Mouse (Mus musculus) T-helper 2 cell (primary cell): ENCODE results near the gene Mmp11.

Source experiments
- in situ Hi-C: fragments of 300-600 bp; cut with MboI, MseI; formaldehyde crosslinking; loops from one replicate; pipeline ENCODE4 v1.15.1; 2025; ENCODE audit warnings: high pct_unique_total_duplicates

Gene Mmp11

DNA sequence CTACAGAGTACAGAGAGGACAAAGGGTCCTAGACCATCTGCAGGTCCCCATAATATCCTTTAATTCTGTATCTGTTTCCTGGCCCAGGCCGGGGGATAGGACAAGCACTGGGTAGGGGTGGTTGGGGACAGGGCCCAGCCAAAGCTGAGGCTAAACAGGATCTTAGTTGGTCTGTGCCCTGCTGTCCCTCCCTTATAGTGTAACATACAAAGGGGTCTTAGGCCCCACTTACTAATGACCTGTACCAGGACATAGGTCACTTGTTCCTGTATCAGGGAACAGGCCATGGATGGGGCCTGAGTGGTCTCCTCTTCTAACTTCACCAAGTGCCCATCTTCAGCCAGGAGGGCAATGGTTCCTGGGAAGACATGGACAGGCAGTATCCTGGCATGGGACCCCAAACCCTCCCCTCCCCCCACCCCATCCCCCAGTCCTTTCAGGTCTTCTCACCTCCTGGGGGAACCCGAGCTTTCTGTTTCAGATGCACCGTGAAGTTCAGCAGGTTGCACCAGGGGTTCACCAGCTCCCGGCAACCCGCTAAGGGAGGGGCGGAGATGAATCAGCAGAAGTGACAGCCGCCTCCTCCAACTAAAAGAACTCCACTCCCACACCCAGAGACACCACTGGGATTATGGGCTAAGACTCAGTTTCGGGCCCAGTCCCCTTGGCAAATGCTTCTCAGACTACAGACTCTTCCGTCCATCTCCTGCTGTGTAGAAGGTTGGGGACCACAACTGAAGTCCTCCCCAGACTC is 3.4 kb upstream of the Mmp11 start:
- in situ Hi-C loops, result loop anchor here (5.0 kb wide), 1 partner anchor 732 kb away; no protein-coding TSS in a partner anchor

DNA sequence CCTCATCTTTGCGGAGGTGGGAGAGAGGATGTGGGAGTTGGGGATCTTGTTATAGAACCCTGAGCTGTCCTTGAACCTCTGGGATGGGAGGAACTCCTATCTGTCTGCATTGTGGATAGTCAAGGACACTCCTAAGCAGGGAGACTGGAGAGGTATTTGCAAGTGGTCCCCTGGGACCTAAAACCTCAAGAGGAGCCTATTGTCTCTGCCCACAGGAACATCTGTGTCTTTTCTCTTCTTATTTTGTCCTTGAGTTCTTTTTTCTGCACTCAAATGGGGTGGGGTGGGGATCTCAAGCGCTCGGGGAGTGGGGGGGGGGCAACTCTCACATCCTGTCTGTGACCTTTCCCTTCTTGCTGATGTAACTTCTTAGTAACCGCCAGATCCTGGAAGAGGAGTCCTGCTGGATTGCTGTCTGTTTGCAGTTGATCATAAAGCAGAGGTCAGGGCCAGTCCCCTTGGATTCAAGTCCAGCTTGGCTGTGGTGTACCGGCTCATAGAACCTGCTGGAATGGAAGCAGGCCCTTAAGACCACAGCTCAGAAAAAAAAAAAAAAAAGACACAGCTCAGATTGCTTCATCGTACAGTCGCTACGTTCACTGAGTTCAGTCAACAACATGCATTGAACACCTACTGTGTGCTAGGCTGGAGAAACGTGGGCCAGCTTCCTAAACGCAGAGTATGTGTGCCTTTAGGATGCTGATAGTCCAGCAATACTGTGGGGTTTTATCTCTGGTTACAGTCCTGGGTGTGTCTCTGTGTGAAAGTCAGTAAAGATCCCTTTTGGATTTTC is 1.8 kb upstream of the Mmp11 start:
- in situ Hi-C loops, result loop anchor here (5.0 kb wide), 1 partner anchor 731 kb away; no protein-coding TSS in a partner anchor

DNA sequence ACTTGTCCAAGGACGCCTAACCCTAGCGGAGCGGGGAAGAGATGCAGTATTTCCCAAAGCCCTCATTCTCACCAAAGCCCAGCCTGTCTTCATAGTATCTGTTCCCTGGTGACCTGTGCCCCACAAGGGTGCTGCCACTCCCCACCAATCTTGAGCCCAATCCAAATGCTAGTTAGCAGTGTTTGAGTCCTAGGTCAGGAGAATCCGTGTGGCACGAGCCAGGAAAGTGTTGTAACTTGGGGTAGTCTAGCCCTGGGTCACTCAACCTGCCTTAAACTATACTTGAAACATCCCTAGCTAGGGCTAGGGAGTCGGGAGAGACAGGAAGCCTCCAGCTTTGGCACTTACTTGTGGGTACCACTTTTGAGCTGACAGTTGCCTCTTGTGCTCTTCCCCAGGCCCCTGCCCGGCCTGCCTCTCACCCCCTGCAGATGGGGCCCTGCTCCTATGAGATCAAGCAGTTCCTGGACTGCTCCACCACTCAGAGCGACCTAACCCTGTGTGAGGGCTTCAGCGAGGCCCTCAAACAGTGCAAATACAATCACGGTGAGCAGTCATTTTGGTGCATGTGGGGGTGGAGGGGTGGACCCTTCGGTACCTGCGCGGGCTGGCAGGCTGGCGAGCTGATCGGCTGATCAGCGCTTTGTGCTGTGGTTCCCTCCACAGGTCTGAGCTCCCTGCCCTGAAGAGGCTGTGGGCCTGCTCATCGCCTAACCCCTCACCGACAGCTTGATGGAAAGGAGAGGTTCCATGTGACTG is 792 bp upstream of the Mmp11 start:
- in situ Hi-C loops, result loop anchor here (5.0 kb wide), 1 partner anchor 730 kb away; no protein-coding TSS in a partner anchor

DNA sequence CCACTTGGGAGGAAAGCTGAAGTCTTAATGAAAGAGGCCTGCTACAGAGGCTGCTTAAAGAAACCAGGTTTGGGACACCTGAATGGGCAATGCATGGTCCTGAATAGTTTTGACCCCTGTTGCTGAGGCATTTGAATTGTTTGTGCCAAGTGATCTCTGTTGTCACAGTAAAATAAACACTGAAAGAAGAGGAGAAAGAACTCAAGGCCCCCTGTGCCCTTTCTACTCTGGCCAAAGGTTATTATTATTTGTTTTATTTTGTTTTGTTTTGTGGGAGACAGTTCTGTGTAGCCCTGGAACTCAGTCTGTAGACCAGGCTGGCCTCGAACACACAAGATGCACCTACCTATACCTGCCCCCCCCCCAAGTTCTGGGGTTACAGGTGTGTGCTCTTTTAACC is 1.3 kb downstream of the Mmp11 start:
- in situ Hi-C loops, result loop anchor here (5.0 kb wide), 1 partner anchor 728 kb away; no protein-coding TSS in a partner anchor

DNA sequence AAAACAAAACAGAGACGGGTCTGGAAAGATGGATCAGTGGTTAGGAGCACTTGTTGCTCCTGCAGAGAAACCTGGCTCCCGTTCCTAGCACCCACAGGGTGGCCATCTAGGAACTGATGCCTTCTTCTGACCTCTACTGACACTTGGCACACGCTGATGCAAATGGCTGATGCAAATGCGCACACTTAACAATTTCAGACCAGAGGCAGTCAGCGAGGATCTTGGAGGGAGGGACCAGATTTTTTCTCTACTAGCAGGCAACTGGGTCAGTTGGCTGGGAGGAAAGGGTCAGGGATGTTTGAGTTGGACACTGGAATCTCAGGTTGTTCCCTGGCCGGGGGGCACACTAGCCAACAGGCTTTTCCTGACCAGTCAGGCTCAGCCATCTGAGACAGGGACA is 3.4 kb downstream of the Mmp11 start, which contains the start of gene Chchd10:
Gene Chchd10, plus strand, starts transcription at position 240 of the 400 bp plus-strand sequence.
- in situ Hi-C loops, result no loop called here

DNA sequence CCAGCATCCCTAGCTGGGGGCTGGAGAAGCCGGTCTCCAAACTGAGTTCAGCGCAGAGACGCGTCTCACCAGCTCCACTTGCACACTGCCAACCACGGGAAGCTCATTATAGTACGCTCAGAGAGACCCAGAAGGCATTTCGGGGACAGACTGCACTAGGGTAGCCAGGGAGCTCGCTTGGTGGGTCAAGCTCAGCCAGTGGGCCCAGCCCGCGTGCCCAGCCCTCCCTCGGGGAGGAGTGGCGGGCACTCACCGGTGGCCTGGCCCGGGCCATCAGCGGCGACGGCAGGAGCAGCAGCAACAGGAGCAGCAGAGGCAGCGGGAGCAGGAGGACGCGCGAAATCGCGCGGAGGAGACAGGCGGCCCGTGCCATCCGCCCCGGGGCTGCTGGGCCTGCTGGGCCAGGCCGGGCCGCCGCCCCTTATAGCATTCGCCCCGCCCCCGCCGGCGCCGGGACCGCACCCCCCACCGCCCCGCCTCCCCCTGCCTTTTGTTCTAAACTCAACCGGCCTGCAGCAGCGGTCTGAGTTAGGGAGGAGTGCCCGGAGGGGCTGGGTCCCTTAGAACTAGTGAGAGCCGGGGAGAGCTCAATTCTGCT is 4.1 kb downstream of the Mmp11 start:
- in situ Hi-C loops, result no loop called here

DNA sequence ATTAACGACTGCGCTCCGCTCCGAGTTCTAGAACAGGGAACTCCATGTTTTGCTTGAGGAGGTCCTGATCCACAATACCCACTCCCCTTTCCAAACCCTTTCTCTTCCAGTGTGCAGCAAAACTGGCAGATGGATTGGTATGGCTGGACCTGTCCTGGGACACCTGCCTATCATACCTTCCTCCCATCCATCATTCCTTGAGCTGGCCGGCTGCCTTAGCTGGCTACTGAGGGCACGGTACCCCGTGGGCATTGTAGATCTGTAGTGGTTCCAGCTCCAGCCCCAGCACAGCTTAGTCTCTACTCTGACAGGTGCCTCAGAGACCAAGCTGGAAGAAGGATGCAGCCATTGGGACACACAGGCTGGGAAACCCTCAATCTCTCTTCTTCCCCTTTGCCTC is 5.0 kb downstream of the Mmp11 start:
- in situ Hi-C loops, result no loop called here

DNA sequence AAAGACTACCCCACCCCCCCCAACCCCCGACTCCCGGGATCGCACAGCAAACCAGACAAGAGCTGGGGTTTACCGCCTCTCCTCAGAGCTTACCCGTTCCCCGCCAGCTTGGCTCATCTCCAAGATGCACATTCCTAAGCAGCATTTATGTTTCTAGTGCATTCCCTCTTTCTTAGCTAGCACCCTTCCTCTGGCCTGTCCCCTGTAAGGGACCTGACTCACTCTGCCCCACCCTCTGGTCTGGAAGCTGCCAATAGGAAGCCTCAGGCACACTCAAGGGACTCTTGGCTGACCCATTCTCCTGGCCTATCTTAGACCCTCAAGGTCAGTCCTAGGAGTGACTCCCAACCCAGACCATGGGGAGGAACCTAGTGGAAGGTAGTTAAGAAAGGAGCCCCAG is 6.0 kb downstream of the Mmp11 start:
- in situ Hi-C loops, result no loop called here

DNA sequence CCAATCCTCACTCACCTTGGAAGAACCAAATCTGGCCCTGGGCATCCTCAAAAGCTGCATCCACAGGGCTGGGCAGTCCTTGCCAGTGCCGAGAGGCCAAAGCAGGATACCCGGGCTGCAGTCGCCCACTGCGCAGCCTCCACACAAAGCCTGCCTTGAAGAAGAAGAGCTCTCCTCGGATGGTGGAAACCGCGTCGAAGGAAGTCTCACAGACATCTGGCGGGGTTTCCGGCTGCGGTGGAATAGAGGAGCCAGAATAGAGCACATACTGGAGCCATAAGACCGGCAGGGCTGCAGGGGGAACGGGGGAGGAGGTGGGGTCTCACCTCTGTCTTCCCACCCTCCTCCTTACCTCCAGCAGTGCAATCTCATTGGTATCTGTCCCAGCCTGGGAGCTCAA is 9.9 kb downstream of the Mmp11 start:
- in situ Hi-C loops, result no loop called here

DNA sequence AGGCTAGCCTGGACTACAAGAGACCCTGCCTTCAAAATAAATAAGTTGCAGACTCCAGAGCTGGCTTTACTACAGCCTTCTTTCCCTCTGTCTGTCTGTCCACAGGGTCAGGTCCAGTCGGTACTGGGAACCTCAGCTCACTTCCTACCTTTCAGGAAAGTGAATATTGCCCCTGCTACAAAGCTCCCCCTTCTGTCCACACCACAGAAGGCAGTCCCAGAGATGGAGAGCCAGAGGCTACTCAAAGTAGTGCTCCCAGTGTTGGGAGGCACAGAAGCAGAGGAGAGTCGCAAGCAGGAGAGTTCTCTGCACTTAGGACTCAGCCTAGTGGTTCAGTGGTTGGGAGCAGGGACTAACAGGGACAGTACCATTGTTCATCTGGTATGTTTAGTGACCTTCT is 12.0 kb downstream of the Mmp11 start:
- in situ Hi-C loops, result no loop called here

DNA sequence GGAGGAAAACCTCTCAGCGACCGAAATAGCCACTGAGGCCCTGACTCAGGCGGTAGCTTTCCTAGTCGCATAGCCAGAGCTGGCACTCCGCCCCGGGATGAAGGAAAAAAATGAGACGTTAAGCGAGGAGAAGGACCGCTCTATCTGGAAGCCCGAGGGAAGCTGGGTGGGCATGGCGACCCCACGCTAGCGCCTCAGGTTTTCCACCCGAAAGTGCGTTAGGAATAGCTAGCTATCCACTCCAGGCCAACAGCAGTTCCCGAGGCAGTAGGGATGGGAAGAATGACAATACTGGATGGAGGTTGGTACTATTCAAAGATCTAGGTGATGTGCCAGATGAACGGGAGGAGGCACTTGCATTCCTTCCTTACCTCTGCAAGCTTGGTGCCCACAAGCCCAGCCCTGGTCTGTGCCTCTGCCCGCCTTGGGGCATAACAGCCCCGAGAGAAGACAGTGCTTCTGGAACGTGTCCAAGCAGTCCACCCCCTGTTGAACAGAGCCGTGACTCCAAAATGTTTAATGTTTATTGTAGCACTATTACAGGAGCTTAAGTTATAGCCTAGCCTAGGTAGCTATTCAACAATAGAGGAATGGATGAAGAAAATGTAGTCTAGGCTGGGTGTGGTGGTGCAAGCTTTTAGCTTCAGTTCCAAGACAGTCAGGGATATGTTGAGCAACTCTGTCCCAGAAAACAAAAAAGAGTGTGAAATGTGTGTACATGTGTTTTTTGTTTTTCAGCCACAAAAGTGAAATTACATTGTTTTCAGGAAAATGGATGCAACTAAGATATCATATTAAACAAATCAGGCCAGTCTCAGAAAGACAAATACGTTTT is 14.4 kb downstream of the Mmp11 start:
- in situ Hi-C loops, result no loop called here

DNA sequence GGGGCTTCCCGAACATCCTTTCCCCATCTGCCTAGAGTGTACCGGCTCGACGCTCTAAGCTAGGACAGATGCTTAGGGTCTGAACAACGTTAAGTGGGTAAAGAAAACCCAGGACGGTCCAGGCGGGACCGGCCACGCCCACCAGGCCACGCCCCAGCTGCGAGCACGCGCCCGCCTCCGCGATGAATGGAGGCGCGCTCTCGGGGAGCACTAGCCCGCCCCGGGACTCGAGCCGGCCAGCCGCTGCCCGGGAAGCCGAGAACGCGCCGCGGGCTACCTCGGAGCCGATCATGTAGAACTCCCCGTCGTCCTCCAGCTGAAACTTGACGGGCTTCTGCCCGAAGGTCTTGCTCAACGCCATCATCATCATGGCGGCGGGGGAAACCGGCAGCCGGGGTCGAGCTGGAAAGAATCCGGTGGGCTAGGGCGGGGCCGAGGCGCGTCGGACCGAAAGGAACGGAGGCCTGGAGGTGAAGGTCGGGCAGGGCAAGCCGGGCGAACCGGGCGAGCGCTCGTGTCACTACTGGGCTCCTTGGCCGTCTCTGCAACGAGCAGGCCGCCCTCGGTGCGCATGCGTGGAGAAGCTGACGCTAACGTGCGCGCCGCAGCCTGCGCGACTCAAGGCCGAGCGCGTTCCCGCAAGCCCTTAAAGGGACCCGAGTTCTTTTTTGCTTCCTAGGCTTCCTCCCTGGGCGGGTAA is 15.1 kb downstream of the Mmp11 start, which contains the start of gene Smarcb1:
Gene Smarcb1, minus strand, starts transcription at position 592 of the 700 bp plus-strand sequence.
- in situ Hi-C loops, result no loop called here

DNA sequence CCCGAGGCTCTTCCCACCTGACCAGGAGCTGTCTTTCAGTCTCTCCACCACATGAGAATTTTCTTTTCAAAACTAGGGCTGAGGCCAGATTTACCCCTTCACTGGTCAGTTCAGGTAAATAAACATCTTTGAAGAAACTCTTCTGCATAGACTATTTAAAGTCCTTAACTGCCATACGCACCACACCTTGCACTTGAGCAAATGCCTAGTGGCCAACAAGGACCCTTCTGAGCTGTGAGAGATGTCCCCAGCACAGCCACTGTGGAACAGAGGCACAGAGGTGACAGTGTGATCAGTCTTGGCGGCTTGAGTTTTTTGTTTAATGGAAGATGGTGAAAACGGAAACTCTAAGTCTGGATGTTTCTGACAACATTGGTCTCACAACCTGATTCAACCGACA is 17.3 kb downstream of the Mmp11 start:
- in situ Hi-C loops, result no loop called here

DNA sequence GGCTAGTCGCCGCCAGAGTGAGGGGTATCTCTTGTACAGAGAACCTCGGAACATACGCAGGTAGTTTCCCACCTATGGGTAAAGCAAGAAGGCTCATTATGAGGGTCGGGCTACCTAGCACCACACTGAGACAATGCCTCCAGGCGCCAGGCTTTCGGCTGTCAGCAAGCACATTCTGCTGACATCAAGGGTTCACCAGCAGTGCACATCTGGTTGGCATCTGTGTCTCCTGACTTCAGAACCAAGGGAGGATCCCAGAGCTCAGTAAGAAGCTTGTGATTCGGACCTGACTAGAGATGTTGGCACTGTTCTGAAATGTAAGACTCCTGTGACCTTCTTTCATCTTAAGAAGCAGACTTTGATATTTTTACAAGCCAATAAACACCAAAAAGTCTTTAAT is 19.5 kb downstream of the Mmp11 start:
- in situ Hi-C loops, result no loop called here

DNA sequence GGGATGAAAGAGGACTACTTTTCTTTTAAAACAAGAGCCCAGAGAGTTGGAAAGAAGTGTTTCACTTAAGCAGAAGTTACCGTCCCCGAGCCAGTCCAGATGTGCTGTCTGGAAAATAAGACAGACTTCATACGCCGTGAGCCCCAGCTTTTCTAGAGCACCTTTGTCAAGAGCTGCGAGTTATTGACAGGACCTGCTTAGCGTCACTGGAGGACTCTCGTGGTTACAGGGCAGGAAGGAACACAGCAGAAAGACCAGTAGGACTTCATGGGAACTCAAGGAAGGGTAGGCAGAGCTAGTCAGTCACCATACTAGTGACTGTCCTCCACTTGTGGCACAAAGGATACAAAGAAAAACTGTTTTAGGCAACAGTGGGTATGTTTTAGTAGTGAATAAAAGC is 20.7 kb downstream of the Mmp11 start:
- in situ Hi-C loops, result no loop called here

DNA sequence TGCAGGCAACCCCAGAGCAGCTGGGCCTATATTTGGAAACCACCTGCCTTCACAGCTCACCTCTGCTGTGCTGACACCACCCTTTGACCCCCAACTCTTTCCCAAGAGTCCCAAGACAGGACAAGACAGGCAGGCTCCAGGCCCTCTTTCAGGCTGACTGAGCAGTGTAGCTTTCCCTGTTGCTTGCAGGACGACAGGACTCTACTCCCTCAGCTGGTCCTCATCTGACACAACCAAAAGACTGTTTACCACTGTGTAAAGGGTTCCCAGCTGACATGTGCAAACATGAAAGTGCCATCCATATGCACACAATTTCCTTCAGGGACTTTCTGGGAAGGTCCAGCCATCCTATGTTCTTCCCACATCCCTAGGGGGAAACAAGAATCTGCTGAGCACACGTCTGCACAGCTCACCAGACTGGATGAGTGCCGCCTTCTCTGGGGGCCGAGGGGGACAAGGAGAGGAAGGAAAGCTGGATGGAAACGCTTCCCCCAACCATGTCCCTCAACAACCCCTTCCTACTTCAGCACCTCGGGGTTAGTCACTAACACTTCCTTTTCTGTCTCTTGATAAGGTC is 23.2 kb downstream of the Mmp11 start:
- in situ Hi-C loops, result no loop called here

DNA sequence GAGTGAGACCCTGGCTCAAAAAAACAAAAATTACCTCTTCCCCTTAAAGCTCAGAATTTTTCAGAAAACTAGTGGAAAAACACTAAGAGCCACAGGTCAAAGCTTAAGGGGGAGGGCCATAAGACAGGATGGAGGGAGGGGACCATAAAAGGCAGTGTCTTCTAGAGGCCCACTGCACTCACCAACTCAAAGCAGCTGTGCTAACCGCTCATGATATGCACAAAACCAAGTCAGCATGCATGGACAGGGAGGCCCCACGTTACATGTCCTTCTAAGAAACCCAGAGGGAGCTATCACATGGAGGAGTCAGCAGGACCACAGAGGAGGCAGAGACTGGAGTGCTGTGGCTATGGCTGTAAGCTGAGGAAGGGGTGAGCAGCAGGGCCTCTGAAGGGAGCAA is 25.6 kb downstream of the Mmp11 start:
- in situ Hi-C loops, result no loop called here

DNA sequence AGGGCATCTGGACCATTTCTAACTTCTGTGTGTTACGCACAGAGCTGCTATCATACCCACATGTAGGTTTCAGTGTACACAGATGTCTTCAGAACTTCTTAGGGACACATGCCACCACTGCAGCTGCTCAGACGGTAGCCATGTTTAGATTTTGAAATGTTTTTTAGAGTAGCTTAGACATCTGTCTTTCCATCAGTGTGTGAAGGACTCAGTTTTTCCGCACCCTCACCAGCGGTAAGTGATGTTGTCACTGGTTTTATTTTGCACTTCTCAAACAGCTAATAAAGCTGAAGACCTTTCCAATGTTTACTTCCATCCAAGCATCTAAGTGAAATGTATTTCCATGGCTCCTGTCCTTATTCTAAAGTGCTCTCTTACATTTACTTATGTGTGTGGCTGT is 29.4 kb downstream of the Mmp11 start:
- in situ Hi-C loops, result no loop called here

DNA sequence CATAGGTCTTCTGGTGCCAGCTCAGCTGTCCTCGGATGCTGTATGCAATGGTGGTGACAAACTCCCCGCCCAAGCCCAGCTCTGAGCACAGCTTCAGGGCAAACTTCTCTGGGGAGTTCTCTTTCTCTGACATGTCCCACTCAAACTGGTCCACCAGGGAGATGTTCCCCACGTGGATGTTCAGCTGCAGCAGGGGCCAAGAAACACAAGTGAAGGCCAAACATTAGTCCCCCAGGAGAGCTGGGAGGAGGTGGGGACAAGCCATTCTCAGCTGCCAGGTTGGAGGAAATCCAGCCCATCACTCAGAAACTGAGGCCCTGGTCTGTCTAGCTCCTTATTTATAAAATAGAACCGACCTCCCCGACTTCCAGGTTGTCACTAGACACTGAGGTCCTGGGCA is 31.9 kb downstream of the Mmp11 start:
- in situ Hi-C loops, result no loop called here

DNA sequence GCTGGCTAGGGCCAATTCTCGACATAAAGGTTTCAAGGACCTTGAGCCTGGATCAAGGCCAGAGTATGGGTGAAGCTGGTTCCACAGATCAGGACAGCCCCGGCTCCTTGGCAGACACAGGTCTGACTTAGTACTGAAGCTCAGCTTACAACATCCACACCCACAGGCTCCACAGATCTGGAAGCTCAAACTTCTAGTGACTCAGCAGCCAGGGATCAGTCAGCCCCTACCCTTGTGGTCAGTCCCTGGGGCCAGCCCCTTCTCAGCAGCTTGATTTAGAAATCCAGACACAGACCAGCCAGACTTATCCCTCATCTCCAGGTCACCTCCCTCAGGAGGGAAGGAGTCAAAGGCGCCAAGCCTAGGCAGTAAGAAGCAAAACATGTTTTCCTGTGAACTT is 37.5 kb downstream of the Mmp11 start:
- in situ Hi-C loops, result no loop called here
